Mouse (Mus musculus) heart, embryonic 15.5 days (tissue): ENCODE results near the gene Eml3. TPM values are rescaled to one million over a fixed set of nuclear protein-coding genes. Genes with fewer than 3 reads are reported as not detected.

Experiments used
- ATAC-seq: fragments of 200-750 bp; cut with Nextera tagmentation; replicated peaks from 2 replicates; pipeline ENCODE4 v1.8.0; 2017; ENCODE audit warnings: low read depth, moderate TSS enrichment; ENCODE audit not compliant: insufficient number of reproducible peaks, insufficient read depth, low FRiP score
- H3K27ac ChIP-seq: fragments of 300-500 bp; sonication (generic); 2 replicates; pipeline ENCODE4 v1.5.1; 2015; ENCODE audit warnings: mild to moderate bottlenecking, inconsistent platforms
- H3K27me3 ChIP-seq: fragments of 300-500 bp; sonication (generic); 2 replicates; pipeline ENCODE4 v1.6.1; 2015; ENCODE audit warnings: inconsistent platforms
- H3K36me3 ChIP-seq: fragments of 300-500 bp; sonication (generic); 2 replicates; pipeline ENCODE4 v1.6.1; 2015; ENCODE audit warnings: mild to moderate bottlenecking, inconsistent platforms
- H3K4me1 ChIP-seq: fragments of 300-500 bp; sonication (generic); replicated peaks from 2 replicates; pipeline ENCODE4 v1.6.1; 2015; ENCODE audit warnings: inconsistent platforms
- H3K4me2 ChIP-seq: fragments of 300-500 bp; sonication (generic); 2 replicates; pipeline ENCODE4 v1.6.1; 2015; ENCODE audit warnings: inconsistent platforms, mild to moderate bottlenecking, moderate library complexity
- H3K4me3 ChIP-seq: fragments of 300-500 bp; sonication (generic); 2 replicates; pipeline ENCODE4 v1.5.1; 2015; ENCODE audit warnings: mild to moderate bottlenecking, inconsistent platforms
- H3K9ac ChIP-seq: fragments of 300-500 bp; sonication (generic); 2 replicates; pipeline ENCODE4 v1.6.1; 2015; ENCODE audit warnings: mild to moderate bottlenecking, inconsistent platforms
- H3K9me3 ChIP-seq: fragments of 300-500 bp; sonication (generic); replicated peaks from 2 replicates; pipeline ENCODE4 v1.6.1; 2016; ENCODE audit warnings: inconsistent platforms
- WGBS: fragments of 180-500 bp; shearing (Covaris S2); methylation state at CpG from one replicate; pipeline ENCODE4 v1.1.7; 2015; ENCODE audit warnings: mixed read lengths; 5-methylcytosine and 5-hydroxymethylcytosine counted together
- polyA plus RNA-seq: library from polyadenylated mRNA; unstranded; fragments of >200 nt; fragmentation: Nextera tagmentation; extraction: Ambion mirVana; gene quantifications from 2 replicates; pipeline ENCODE4 v1.2.1, GENCODE M21; 2015

Eml3 gene
- polyA plus RNA-seq, 1 experiment from 2014 or later: 12.7 TPM

GRCm38 (mm10) chr19:8941136-8941514, 11.8 kb downstream of the Eml3 start:
- ATAC-seq: no peak
- WGBS: 35% methylated on average over 10 of the region's 10 CpGs

GRCm38 (mm10) chr19:8941515-8942217, 12.3 kb downstream of the Eml3 start, which contains the start of gene Mta2:
TSS of gene Mta2 (plus strand) at chr19:8941875.
- peak; percentile 91 for ATAC-seq
- peak within 1 kb of the TSS; percentile 67 for H3K4me2 ChIP-seq
- peaks cover 38% of the 10 kb centered on the region for H3K4me1 ChIP-seq
- no peaks in the 10 kb centered on the region for H3K9me3 ChIP-seq
- H3K4me3 ChIP-seq: peak within 1 kb of the TSS; percentile 91
- peaks cover 40% of the 10 kb centered on the region for H3K36me3 ChIP-seq
- peak within 1 kb of the TSS; percentile 94 for H3K27ac ChIP-seq
- under 1% methylated on average over 64 of the region's 64 CpGs for WGBS
- peak within 1 kb of the TSS; percentile 91 for H3K9ac ChIP-seq
- H3K27me3 ChIP-seq: no peaks in the 10 kb centered on the region

More at GRCm38 (mm10) chr19:8941136-8941514, 11.8 kb downstream of the Eml3 start:
- peak overlapping the region; percentile 91 for H3K4me3 ChIP-seq
- H3K36me3 ChIP-seq: peaks cover 41% of the 10 kb centered on the region
- H3K9ac ChIP-seq: peak overlapping the region; percentile 46
- peak overlapping the region; percentile 67 for H3K4me2 ChIP-seq
- peak overlapping the region; percentile 94 for H3K27ac ChIP-seq
- no peaks in the 10 kb centered on the region for H3K27me3 ChIP-seq
- H3K4me1 ChIP-seq: peaks cover 38% of the 10 kb centered on the region
- no peaks in the 10 kb centered on the region for H3K9me3 ChIP-seq

- Histone ChIP-seq H3K36me3 (peaks cover 39% of the 10 kb centered on the region), H3K9me3 (no peaks in the 10 kb centered on the region), H3K4me1 (peaks cover 38% of the 10 kb centered on the region), H3K4me2 (peak overlapping the region; percentile 67), H3K27ac (peak overlapping the region; percentile 94), H3K9ac (peak overlapping the region; percentile 91), H3K4me3 (peak overlapping the region; percentile 91), H3K27me3 (no peaks in the 10 kb centered on the region)
- whole genome bisulfite sequencing: under 1% methylated on average over 46 of the region's 46 CpGs
- ATAC-seq: peak; percentile 68
These were observed 13.1 kb downstream of the Eml3 start for GRCm38 (mm10) chr19:8942276-8942964.

GRCm38 (mm10) chr19:8943047-8943446, 13.7 kb downstream of the Eml3 start:
- no peak for ATAC-seq
- Histone ChIP-seq H3K36me3 (peaks cover 42% of the 10 kb centered on the region), H3K4me1 (peaks cover 38% of the 10 kb centered on the region), H3K9ac (peak overlapping the region; percentile 91), H3K27ac (peak overlapping the region; percentile 94; the same call in 1 of the 2 replicates), H3K4me3 (peak overlapping the region; percentile 91), H3K9me3 (no peaks in the 10 kb centered on the region), H3K4me2 (peak overlapping the region; percentile 67), H3K27me3 (no peaks in the 10 kb centered on the region)
- WGBS: 54% methylated on average over 2 of the region's 2 CpGs

GRCm38 (mm10) chr19:8944062-8944461, 14.7 kb downstream of the Eml3 start:
- Histone ChIP-seq H3K27ac (peak overlapping the region; percentile 39), H3K9me3 (no peaks in the 10 kb centered on the region), H3K4me2 (peak overlapping the region; percentile 67), H3K36me3 (peaks cover 45% of the 10 kb centered on the region), H3K4me1 (peaks cover 38% of the 10 kb centered on the region), H3K27me3 (no peaks in the 10 kb centered on the region), H3K9ac (peak overlapping the region; percentile 7; the same call in 1 of the 2 replicates), H3K4me3 (peak overlapping the region; percentile 91; the same call in 1 of the 2 replicates)
- no peak for ATAC-seq
- WGBS: 24% methylated on average over 5 of the region's 5 CpGs

GRCm38 (mm10) chr19:8944750-8945149, 15.4 kb downstream of the Eml3 start:
- Histone ChIP-seq H3K4me2 (peak overlapping the region; percentile 67), H3K4me3 (peak overlapping the region; percentile 31), H3K9ac (peak overlapping the region; percentile 25; the same call in 1 of the 2 replicates), H3K4me1 (peaks cover 38% of the 10 kb centered on the region), H3K27me3 (no peaks in the 10 kb centered on the region), H3K27ac (peak overlapping the region; percentile 39), H3K9me3 (no peaks in the 10 kb centered on the region), H3K36me3 (peaks cover 50% of the 10 kb centered on the region)
- ATAC-seq: no peak
- 26% methylated on average over 5 of the region's 5 CpGs for WGBS

GRCm38 (mm10) chr19:8945251-8945650, 15.9 kb downstream of the Eml3 start:
- peaks cover 38% of the 10 kb centered on the region for H3K4me1 ChIP-seq
- ATAC-seq: no peak
- H3K9ac ChIP-seq: peak overlapping the region; percentile 25; the same call in 1 of the 2 replicates
- H3K4me2 ChIP-seq: peak overlapping the region; percentile 67
- peak overlapping the region; percentile 31 for H3K4me3 ChIP-seq
- peaks cover 52% of the 10 kb centered on the region for H3K36me3 ChIP-seq
- no peaks in the 10 kb centered on the region for H3K27me3 ChIP-seq
- H3K27ac ChIP-seq: peak overlapping the region; percentile 39
- WGBS: 65% methylated on average over 6 of the region's 6 CpGs
- no peaks in the 10 kb centered on the region for H3K9me3 ChIP-seq

GRCm38 (mm10) chr19:8946929-8947328, 17.6 kb downstream of the Eml3 start:
- no peak overlapping the region for H3K4me2 ChIP-seq
- ATAC-seq: no peak
- H3K9me3 ChIP-seq: no peaks in the 10 kb centered on the region
- H3K27ac ChIP-seq: no peak overlapping the region
- H3K27me3 ChIP-seq: no peaks in the 10 kb centered on the region
- peaks cover 28% of the 10 kb centered on the region for H3K4me1 ChIP-seq
- H3K4me3 ChIP-seq: no peak overlapping the region
- peaks cover 69% of the 10 kb centered on the region for H3K36me3 ChIP-seq
- WGBS: 74% methylated on average over 7 of the region's 7 CpGs
- no peak overlapping the region for H3K9ac ChIP-seq

- no peak for ATAC-seq
- H3K27me3 ChIP-seq: no peaks in the 10 kb centered on the region
- no peak overlapping the region for H3K9ac ChIP-seq
- no peak overlapping the region for H3K4me3 ChIP-seq
- no peak overlapping the region for H3K27ac ChIP-seq
- H3K36me3 ChIP-seq: peaks cover 71% of the 10 kb centered on the region
- H3K9me3 ChIP-seq: no peaks in the 10 kb centered on the region
- WGBS: 88% methylated on average over 5 of the region's 5 CpGs
- H3K4me1 ChIP-seq: peaks cover 23% of the 10 kb centered on the region
- H3K4me2 ChIP-seq: no peak overlapping the region
These were observed 20.8 kb downstream of the Eml3 start for GRCm38 (mm10) chr19:8950190-8950589.

GRCm38 (mm10) chr19:8952241-8952640, 22.9 kb downstream of the Eml3 start:
- no peak for ATAC-seq
- no peak overlapping the region for H3K4me3 ChIP-seq
- WGBS: 84% methylated on average over 9 of the region's 9 CpGs
- peak overlapping the region; percentile 81; the same call in 1 of the 2 replicates for H3K27ac ChIP-seq
- H3K27me3 ChIP-seq: no peaks in the 10 kb centered on the region
- H3K9me3 ChIP-seq: no peaks in the 10 kb centered on the region
- H3K9ac ChIP-seq: 0 out of 2 replicates have a peak overlapping the region, but pooled peaks have one; percentile 52
- H3K36me3 ChIP-seq: peaks cover 57% of the 10 kb centered on the region
- H3K4me1 ChIP-seq: peaks cover 18% of the 10 kb centered on the region
- H3K4me2 ChIP-seq: no peak overlapping the region
